Mouse (Mus musculus): ENCODE results near the gene Klk4.

Klk4 gene

GRCm38 (mm10) chr7:43880912-43881311, at the start of gene Klk4:
Klk4 (plus strand) TSS chr7:43881160.
- no peak for DNase-seq (ENCODE audit: low read depth, low spot score)

GRCm38 (mm10) chr7:43841701-43842100, 39.3 kb upstream of the Klk4 start, which contains the start of gene Klk5:
Klk5 (plus strand) TSS chr7:43841971.
- DNase-seq (ENCODE audit: low read depth, low spot score), result no peak

GRCm38 (mm10) chr7:43843801-43844200, 37.2 kb upstream of the Klk4 start:
- no peak for DNase-seq (ENCODE audit: low read depth, low spot score)

GRCm38 (mm10) chr7:43851616-43852015, 29.3 kb upstream of the Klk4 start:
- no peak for DNase-seq (ENCODE audit: low read depth, low spot score)

- no peak for DNase-seq (ENCODE audit: low read depth, low spot score)
These were observed 26.1 kb upstream of the Klk4 start for GRCm38 (mm10) chr7:43854642-43855380.

- DNase-seq (ENCODE audit: low read depth, low spot score), result no peak
These were observed 25.3 kb upstream of the Klk4 start for GRCm38 (mm10) chr7:43855709-43856108.

GRCm38 (mm10) chr7:43856307-43856706, 24.7 kb upstream of the Klk4 start:
- no peak for DNase-seq (ENCODE audit: low read depth, low spot score)

GRCm38 (mm10) chr7:43857501-43857900, 23.5 kb upstream of the Klk4 start:
- no peak for DNase-seq (ENCODE audit: low read depth, low spot score)

- no peak for DNase-seq (ENCODE audit: low read depth, low spot score)
These were observed 20.5 kb upstream of the Klk4 start for GRCm38 (mm10) chr7:43860411-43860810.

- peak; percentile 38 for DNase-seq (ENCODE audit: low read depth, low spot score)
These were observed 7.7 kb upstream of the Klk4 start for GRCm38 (mm10) chr7:43873237-43873636.

- no peak for DNase-seq (ENCODE audit: low read depth, low spot score)
These were observed 7.3 kb upstream of the Klk4 start for GRCm38 (mm10) chr7:43873674-43874073.

- DNase-seq (ENCODE audit: low read depth, low spot score), result no peak
These were observed 6.0 kb upstream of the Klk4 start for GRCm38 (mm10) chr7:43874868-43875375.

GRCm38 (mm10) chr7:43876444-43876843, 4.5 kb upstream of the Klk4 start:
- DNase-seq (ENCODE audit: low read depth, low spot score), result no peak

GRCm38 (mm10) chr7:43878281-43878680, 2.7 kb upstream of the Klk4 start:
- no peak for DNase-seq (ENCODE audit: low read depth, low spot score)

GRCm38 (mm10) chr7:43882346-43882745, 1.4 kb downstream of the Klk4 start:
- no peak for DNase-seq (ENCODE audit: low read depth, low spot score)

GRCm38 (mm10) chr7:43882811-43883210, 1.9 kb downstream of the Klk4 start:
- DNase-seq (ENCODE audit: low read depth, low spot score), result no peak

GRCm38 (mm10) chr7:43883547-43883946, 2.6 kb downstream of the Klk4 start:
- DNase-seq (ENCODE audit: low read depth, low spot score), result peak; percentile 51

- DNase-seq (ENCODE audit: low read depth, low spot score), result no peak
These were observed 10.4 kb downstream of the Klk4 start for GRCm38 (mm10) chr7:43891365-43891764.

- DNase-seq (ENCODE audit: low read depth, low spot score), result no peak
These were observed 10.8 kb downstream of the Klk4 start for GRCm38 (mm10) chr7:43891788-43892187.

- peak; percentile 82 for DNase-seq (ENCODE audit: low read depth, low spot score)
These were observed 13.9 kb downstream of the Klk4 start for GRCm38 (mm10) chr7:43894836-43895235.

- no peak for DNase-seq (ENCODE audit: low read depth, low spot score)
These were observed 33.9 kb downstream of the Klk4 start for GRCm38 (mm10) chr7:43914821-43915220.

GRCm38 (mm10) chr7:43918426-43918825, 37.5 kb downstream of the Klk4 start:
- DNase-seq (ENCODE audit: low read depth, low spot score), result no peak

GRCm38 (mm10) chr7:43918871-43919270, 37.9 kb downstream of the Klk4 start:
- no peak for DNase-seq (ENCODE audit: low read depth, low spot score)
